In genomic region chr5:111879044-111879443, GRCm38 (mm10) we compare ENCODE assay signal across 30 mouse cellular contexts.
DNase-seq lines count a peak whose midpoint lies in the region; ATAC-seq and TF ChIP-seq lines count a peak whose summit lies in the region.
"Had no signal": no experiment of that assay in that cellular context is flagged by ENCODE, and none has a peak within 500 bp of the region (broad histone marks: within the 10 kb centered on the region; RNA-seq: fewer than 3 reads in every experiment).

No protein-coding gene starts in this region.

- H3K9me3 ChIP-seq in kidney, postnatal 0 days (replicated peaks; ENCODE audit: low read length), result no peaks in the 10 kb centered on the region
- H3K9me3 ChIP-seq in embryonic facial prominence, embryonic 14.5 days (ENCODE audit: control insufficient read depth, low read length), result 0 out of 2 replicates have a peak, but pooled peaks cover 1% of the 10 kb centered on the region
- no peaks in the 10 kb centered on the region for H3K9me3 ChIP-seq in stomach, postnatal 0 days (ENCODE audit: control insufficient read depth, low read length)
- H3K9me3 ChIP-seq: embryonic facial prominence, embryonic 15.5 days; forebrain, embryonic 13.5 days; hindbrain, embryonic 15.5 days; liver, embryonic 15.5 days had no signal

- intact Hi-C loops in heart, postnatal 25 days (cut with DNase I), result no loop called here

- H3K27ac ChIP-seq in kidney, postnatal 0 days, result no peak overlapping the region
- no peak overlapping the region for H3K27ac ChIP-seq in embryonic facial prominence, embryonic 14.5 days (replicated peaks; ENCODE audit: low read depth, low read length)
- H3K27ac ChIP-seq in stomach, postnatal 0 days (replicated peaks), result no peak overlapping the region
- H3K27ac ChIP-seq: embryonic facial prominence, embryonic 15.5 days; forebrain, embryonic 13.5 days; hindbrain, embryonic 15.5 days; left cerebral cortex, adult 2 months; limb, embryonic 12.5 days; liver, embryonic 15.5 days; macrophage had no signal

- TF ChIP-seq CTCF in kidney, postnatal 0 days (IDR thresholded peaks at IDR 0.05; ENCODE audit: low read depth), result no peak
- TF ChIP-seq CTCF in stomach, postnatal 0 days (IDR thresholded peaks at IDR 0.05; ENCODE audit: low read depth), result no peak

- no peak overlapping the region for H3K4me2 ChIP-seq in kidney, postnatal 0 days (ENCODE audit: low read length)
- no peak overlapping the region for H3K4me2 ChIP-seq in embryonic facial prominence, embryonic 14.5 days (ENCODE audit: low read depth, low read length)
- no peak overlapping the region for H3K4me2 ChIP-seq in stomach, postnatal 0 days (replicated peaks; ENCODE audit: low read depth)
- H3K4me2 ChIP-seq: embryonic facial prominence, embryonic 15.5 days; forebrain, embryonic 13.5 days; heart, embryonic 11.5 days; hindbrain, embryonic 15.5 days; limb, embryonic 12.5 days; liver, embryonic 15.5 days; lung, embryonic 14.5 days had no signal

- H3K9ac ChIP-seq in kidney, postnatal 0 days (ENCODE audit: low read depth, low read length), result no peak overlapping the region
- no peak overlapping the region for H3K9ac ChIP-seq in embryonic facial prominence, embryonic 14.5 days (ENCODE audit: low read depth, low read length)
- H3K9ac ChIP-seq in stomach, postnatal 0 days (ENCODE audit: low read length), result no peak overlapping the region
- H3K9ac ChIP-seq: embryonic facial prominence, embryonic 15.5 days; forebrain, embryonic 13.5 days; hindbrain, embryonic 15.5 days; limb, embryonic 12.5 days; liver, embryonic 15.5 days; lung, embryonic 14.5 days had no signal

- TF ChIP-seq EP300 in stomach, postnatal 0 days (optimal IDR thresholded peaks at IDR 0.05), result no peak

- 0 out of 2 replicates have a peak, but pooled peaks have one; percentile 36 for ATAC-seq in kidney, postnatal 0 days (replicated peaks; ENCODE audit: low FRiP score, low read depth)
- 0 out of 2 replicates have a peak, but pooled peaks have one; percentile 16 for ATAC-seq in embryonic facial prominence, embryonic 14.5 days (ENCODE audit: low read depth)
- peak; percentile 60; the same call in 1 of the 2 replicates for ATAC-seq in stomach, postnatal 0 days (ENCODE audit: low FRiP score, low TSS enrichment)
- ATAC-seq: forebrain, embryonic 13.5 days; inflammation-experienced regulatory T-cells, adult 6 months; Patski had no signal

- no peaks in the 10 kb centered on the region for H3K36me3 ChIP-seq in kidney, postnatal 0 days (ENCODE audit: insufficient read depth, low read length)
- H3K36me3 ChIP-seq in embryonic facial prominence, embryonic 14.5 days (ENCODE audit: control insufficient read depth, insufficient read depth, low read length), result no peaks in the 10 kb centered on the region
- H3K36me3 ChIP-seq in stomach, postnatal 0 days (ENCODE audit: control insufficient read depth, insufficient read depth, low read length), result no peaks in the 10 kb centered on the region
- H3K36me3 ChIP-seq: embryonic facial prominence, embryonic 15.5 days; G1E; hindbrain, embryonic 15.5 days; limb, embryonic 12.5 days; liver, embryonic 15.5 days had no signal

- DNase-seq in kidney, postnatal 0 days (ENCODE audit: low spot score), result no peak
- no peak for DNase-seq in kidney, adult 11 months
- peak; percentile 73 for DNase-seq in ES-CJ7 (ENCODE audit: low read depth, low spot score)
- no peak for DNase-seq in embryonic facial prominence, embryonic 14.5 days (ENCODE audit: low spot score)
- no peak for DNase-seq in stomach, postnatal 0 days (ENCODE audit: low spot score)
- no peak for DNase-seq in ovary, postnatal 10 days (ENCODE audit: low spot score)
- DNase-seq in heart, postnatal 25 days (ENCODE audit: low spot score), result no peak
- DNase-seq: adrenal gland, postnatal 25 days; B cell, adult 2 months; cerebellum, adult 11-12 months; cerebellum, adult 9-11 months; gastrocnemius, postnatal 25 days; heart, adult 11 months; heart, postnatal 4 days; kidney, adult 9 months; kidney, postnatal 14 days; lung, embryonic 14.5 days; midbrain, embryonic 14.5 days had no signal

- 0 out of 2 replicates have a peak, but pooled peaks cover 3% of the 10 kb centered on the region for H3K4me1 ChIP-seq in kidney, postnatal 0 days (replicated peaks; ENCODE audit: insufficient read depth, low read length)
- H3K4me1 ChIP-seq in embryonic facial prominence, embryonic 14.5 days (ENCODE audit: control insufficient read depth, insufficient read depth, low read length), result peaks cover 27% of the 10 kb centered on the region
- H3K4me1 ChIP-seq in stomach, postnatal 0 days (replicated peaks; ENCODE audit: control insufficient read depth, insufficient read depth), result no peaks in the 10 kb centered on the region
- H3K4me1 ChIP-seq: liver, embryonic 15.5 days had no signal

- no peaks in the 10 kb centered on the region for H3K27me3 ChIP-seq in kidney, postnatal 0 days (ENCODE audit: insufficient read depth, low read length)
- H3K27me3 ChIP-seq in embryonic facial prominence, embryonic 14.5 days (replicated peaks; ENCODE audit: control insufficient read depth, insufficient read depth, low read length), result no peaks in the 10 kb centered on the region
- no peaks in the 10 kb centered on the region for H3K27me3 ChIP-seq in stomach, postnatal 0 days (ENCODE audit: control insufficient read depth, insufficient read depth, low read length)
- H3K27me3 ChIP-seq: CH12.LX; embryonic facial prominence, embryonic 15.5 days; forebrain, embryonic 13.5 days; hindbrain, embryonic 15.5 days; liver, embryonic 15.5 days; Patski had no signal

- H3K4me3 ChIP-seq in kidney, postnatal 0 days (replicated peaks; ENCODE audit: low read depth, low read length), result no peak overlapping the region
- no peak overlapping the region for H3K4me3 ChIP-seq in embryonic facial prominence, embryonic 14.5 days (ENCODE audit: low read depth, low read length)
- no peak overlapping the region for H3K4me3 ChIP-seq in stomach, postnatal 0 days (ENCODE audit: low read depth, low read length)
- H3K4me3 ChIP-seq: embryonic facial prominence, embryonic 15.5 days; forebrain, embryonic 13.5 days; hindbrain, embryonic 15.5 days; left cerebral cortex, adult 2 months; limb, embryonic 12.5 days; liver, embryonic 15.5 days had no signal
